Mouse (Mus musculus): ENCODE data around the gene Phf14. TPM values are rescaled to one million over a fixed set of nuclear protein-coding genes. Genes with fewer than 3 reads are reported as not detected.

Phf14 gene
- polyA plus RNA-seq, 1 experiment from 2014 or later: 65.1 TPM

GRCm38 (mm10) chr6:11993782-11994181 lies 86.2 kb downstream of the Phf14 start:
- H3K27me3 ChIP-seq (ENCODE audit: insufficient read depth, poor library complexity, severe bottlenecking): no peaks in the 10 kb centered on the region
- no peaks in the 10 kb centered on the region for H3K9me3 ChIP-seq
- no peaks in the 10 kb centered on the region for H3K4me1 ChIP-seq (replicated peaks)
- no peak overlapping the region for H3K27ac ChIP-seq
- peaks cover 78% of the 10 kb centered on the region for H3K36me3 ChIP-seq
- no peak for DNase-seq (ENCODE audit: low spot score)
- 97% methylated on average over 1 of the region's 1 CpGs for WGBS
- no peak overlapping the region for H3K4me3 ChIP-seq

- Histone ChIP-seq H3K9me3 (no peaks in the 10 kb centered on the region), H3K27ac (no peak overlapping the region), H3K4me3 (no peak overlapping the region), H3K4me1 (replicated peaks) (no peaks in the 10 kb centered on the region), H3K36me3 (peaks cover 83% of the 10 kb centered on the region), H3K27me3 (ENCODE audit: insufficient read depth, poor library complexity, severe bottlenecking) (no peaks in the 10 kb centered on the region)
- WGBS: 98% methylated on average over 4 of the region's 4 CpGs
- DNase-seq (ENCODE audit: low spot score): no peak
These were observed 91.0 kb downstream of the Phf14 start for GRCm38 (mm10) chr6:11998576-11998975.

- no peak for DNase-seq (ENCODE audit: low spot score)
- no peak overlapping the region for H3K27ac ChIP-seq
- H3K27me3 ChIP-seq (ENCODE audit: insufficient read depth, poor library complexity, severe bottlenecking): no peaks in the 10 kb centered on the region
- H3K36me3 ChIP-seq: peaks cover 74% of the 10 kb centered on the region
- H3K4me1 ChIP-seq (replicated peaks): no peaks in the 10 kb centered on the region
- WGBS: 90% methylated on average over 1 of the region's 1 CpGs
- H3K4me3 ChIP-seq: no peak overlapping the region
- H3K9me3 ChIP-seq: no peaks in the 10 kb centered on the region
These were observed 91.9 kb downstream of the Phf14 start for GRCm38 (mm10) chr6:11999506-11999905.

- Histone ChIP-seq H3K4me1 (replicated peaks) (no peaks in the 10 kb centered on the region), H3K36me3 (peaks cover 44% of the 10 kb centered on the region), H3K9me3 (no peaks in the 10 kb centered on the region), H3K27me3 (ENCODE audit: insufficient read depth, poor library complexity, severe bottlenecking) (no peaks in the 10 kb centered on the region), H3K4me3 (no peak overlapping the region), H3K27ac (no peak overlapping the region)
- 92% methylated on average over 4 of the region's 4 CpGs for WGBS
- no peak for DNase-seq (ENCODE audit: low spot score)
These were observed 97.8 kb downstream of the Phf14 start for GRCm38 (mm10) chr6:12005455-12005854.

- Histone ChIP-seq H3K4me3 (no peak overlapping the region), H3K27me3 (ENCODE audit: insufficient read depth, poor library complexity, severe bottlenecking) (no peaks in the 10 kb centered on the region), H3K27ac (no peak overlapping the region), H3K36me3 (peaks cover 42% of the 10 kb centered on the region), H3K4me1 (replicated peaks) (no peaks in the 10 kb centered on the region), H3K9me3 (no peaks in the 10 kb centered on the region)
- no peak for DNase-seq (ENCODE audit: low spot score)
- WGBS: 98% methylated on average over 1 of the region's 1 CpGs
These were observed 98.4 kb downstream of the Phf14 start for GRCm38 (mm10) chr6:12006001-12006400.

GRCm38 (mm10) chr6:12012103-12012502 lies 104.5 kb downstream of the Phf14 start:
- Histone ChIP-seq H3K9me3 (no peaks in the 10 kb centered on the region), H3K4me1 (replicated peaks) (no peaks in the 10 kb centered on the region), H3K4me3 (no peak overlapping the region), H3K36me3 (peaks cover 22% of the 10 kb centered on the region), H3K27ac (no peak overlapping the region), H3K27me3 (ENCODE audit: insufficient read depth, poor library complexity, severe bottlenecking) (no peaks in the 10 kb centered on the region)
- WGBS: 96% methylated on average over 5 of the region's 5 CpGs
- DNase-seq (ENCODE audit: low spot score): no peak

- DNase-seq (ENCODE audit: low spot score): no peak
These were observed 106.4 kb downstream of the Phf14 start for GRCm38 (mm10) chr6:12014035-12014434.

GRCm38 (mm10) chr6:12014733-12015132 lies 107.1 kb downstream of the Phf14 start:
- Histone ChIP-seq H3K27ac (no peak overlapping the region), H3K27me3 (ENCODE audit: insufficient read depth, poor library complexity, severe bottlenecking) (no peaks in the 10 kb centered on the region), H3K9me3 (no peaks in the 10 kb centered on the region), H3K36me3 (peaks cover 24% of the 10 kb centered on the region), H3K4me3 (no peak overlapping the region), H3K4me1 (replicated peaks) (no peaks in the 10 kb centered on the region)
- no peak for DNase-seq (ENCODE audit: low spot score)
- 88% methylated on average over 2 of the region's 2 CpGs for WGBS

More at GRCm38 (mm10) chr6:12014035-12014434, 106.4 kb downstream of the Phf14 start:
- H3K9me3 ChIP-seq: no peaks in the 10 kb centered on the region
- WGBS: 65% methylated on average over 2 of the region's 2 CpGs
- H3K4me1 ChIP-seq (replicated peaks): no peaks in the 10 kb centered on the region
- no peaks in the 10 kb centered on the region for H3K27me3 ChIP-seq (ENCODE audit: insufficient read depth, poor library complexity, severe bottlenecking)
- H3K36me3 ChIP-seq: peaks cover 20% of the 10 kb centered on the region
- no peak overlapping the region for H3K4me3 ChIP-seq
- H3K27ac ChIP-seq: no peak overlapping the region

- H3K27me3 ChIP-seq (ENCODE audit: insufficient read depth, poor library complexity, severe bottlenecking): no peaks in the 10 kb centered on the region
- H3K27ac ChIP-seq: no peak overlapping the region
- H3K36me3 ChIP-seq: peaks cover 49% of the 10 kb centered on the region
- no peak for DNase-seq (ENCODE audit: low spot score)
- no peak overlapping the region for H3K4me3 ChIP-seq
- no peaks in the 10 kb centered on the region for H3K9me3 ChIP-seq
- no peaks in the 10 kb centered on the region for H3K4me1 ChIP-seq (replicated peaks)
- WGBS: 74% methylated on average over 1 of the region's 1 CpGs
These were observed 112.1 kb downstream of the Phf14 start for GRCm38 (mm10) chr6:12019736-12020135.

GRCm38 (mm10) chr6:12020156-12020555 lies 112.5 kb downstream of the Phf14 start:
- Histone ChIP-seq H3K27me3 (ENCODE audit: insufficient read depth, poor library complexity, severe bottlenecking) (no peaks in the 10 kb centered on the region), H3K9me3 (no peaks in the 10 kb centered on the region), H3K27ac (no peak overlapping the region), H3K36me3 (peaks cover 47% of the 10 kb centered on the region), H3K4me1 (replicated peaks) (no peaks in the 10 kb centered on the region), H3K4me3 (no peak overlapping the region)
- DNase-seq (ENCODE audit: low spot score): no peak
- WGBS: 87% methylated on average over 3 of the region's 3 CpGs

- WGBS: 88% methylated on average over 4 of the region's 4 CpGs
These were observed 113.1 kb downstream of the Phf14 start for GRCm38 (mm10) chr6:12020738-12021137.

GRCm38 (mm10) chr6:12021480-12021879 lies 113.9 kb downstream of the Phf14 start:
- no peaks in the 10 kb centered on the region for H3K9me3 ChIP-seq
- DNase-seq (ENCODE audit: low spot score): no peak
- H3K27ac ChIP-seq: no peak overlapping the region
- peaks cover 44% of the 10 kb centered on the region for H3K36me3 ChIP-seq
- H3K4me3 ChIP-seq: no peak overlapping the region
- no peaks in the 10 kb centered on the region for H3K27me3 ChIP-seq (ENCODE audit: insufficient read depth, poor library complexity, severe bottlenecking)
- WGBS: 86% methylated on average over 4 of the region's 4 CpGs
- H3K4me1 ChIP-seq (replicated peaks): no peaks in the 10 kb centered on the region

More at GRCm38 (mm10) chr6:12020738-12021137, 113.1 kb downstream of the Phf14 start:
- Histone ChIP-seq H3K36me3 (peaks cover 47% of the 10 kb centered on the region), H3K27ac (no peak overlapping the region), H3K27me3 (ENCODE audit: insufficient read depth, poor library complexity, severe bottlenecking) (no peaks in the 10 kb centered on the region), H3K9me3 (no peaks in the 10 kb centered on the region), H3K4me3 (no peak overlapping the region), H3K4me1 (replicated peaks) (no peaks in the 10 kb centered on the region)
- no peak for DNase-seq (ENCODE audit: low spot score)

GRCm38 (mm10) chr6:12023395-12023794 lies 115.8 kb downstream of the Phf14 start:
- no peak for DNase-seq (ENCODE audit: low spot score)
- 100% methylated on average over 2 of the region's 2 CpGs for WGBS
- H3K4me3 ChIP-seq: no peak overlapping the region
- H3K36me3 ChIP-seq: peaks cover 39% of the 10 kb centered on the region
- H3K27me3 ChIP-seq (ENCODE audit: insufficient read depth, poor library complexity, severe bottlenecking): no peaks in the 10 kb centered on the region
- no peaks in the 10 kb centered on the region for H3K9me3 ChIP-seq
- H3K27ac ChIP-seq: no peak overlapping the region
- no peaks in the 10 kb centered on the region for H3K4me1 ChIP-seq (replicated peaks)
